Mouse (Mus musculus) small intestine, adult 2 months (tissue): Measurements from ENCODE around the gene Tspyl1.

Experiments used
- CTCF ChIP-seq: fragments of 200-500 bp; IDR thresholded peaks from 2 replicates; pipeline ENCODE4 v1.5.1; 2012; ENCODE audit warnings: low read depth, mild to moderate bottlenecking, control low read depth, inconsistent platforms, low read length, moderate library complexity, mixed read lengths; ENCODE audit not compliant: insufficient replicate concordance, insufficient read length; ENCODE audit errors: extremely low read depth
- POLR2A ChIP-seq: fragments of 200-500 bp; IDR thresholded peaks from 2 replicates; pipeline ENCODE4 v1.6.1; 2012; ENCODE audit warnings: low read depth, mild to moderate bottlenecking, control low read depth, inconsistent platforms, low read length, moderate library complexity

DNA sequence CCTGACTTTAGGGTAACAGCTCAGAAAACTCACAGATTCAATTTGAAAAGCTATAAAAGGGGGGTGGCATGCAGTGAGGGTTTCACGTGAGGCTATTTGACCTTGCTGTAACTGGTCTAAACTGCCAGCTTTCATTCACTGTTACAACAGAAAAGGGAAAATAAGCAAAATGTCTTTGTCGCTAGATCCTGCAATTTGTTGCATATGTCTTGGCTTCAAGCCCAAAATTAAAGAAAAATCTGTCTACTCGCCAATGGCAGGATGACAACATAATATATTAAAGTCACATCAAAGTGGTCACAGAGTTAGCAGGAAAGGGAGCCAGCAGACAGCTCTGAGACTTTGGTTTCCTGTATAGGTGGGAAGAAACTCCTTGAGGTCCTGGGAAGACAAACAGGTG is 34.2 kb upstream of the Tspyl1 start:
- no peak for TF ChIP-seq POLR2A
- TF ChIP-seq CTCF: no peak
